Mouse (Mus musculus) skeletal muscle tissue, adult 2 months (tissue): ENCODE results near the gene Ccdc86.
A peak's percentile ranks its signal among the peaks of the same experiment; 100 is the strongest.

ENCODE experiments used
- DNase-seq: peaks from one replicate; pipeline ENCODE4 v3.0.0-alpha.2; 2012; ENCODE audit warnings: low read depth, low spot score

The Ccdc86 gene

GRCm38 (mm10) chr19:10949112-10949511, at the start of gene Ccdc86:
Ccdc86 (minus strand) TSS chr19:10949266.
- peak; percentile 99 for DNase-seq

DNA sequence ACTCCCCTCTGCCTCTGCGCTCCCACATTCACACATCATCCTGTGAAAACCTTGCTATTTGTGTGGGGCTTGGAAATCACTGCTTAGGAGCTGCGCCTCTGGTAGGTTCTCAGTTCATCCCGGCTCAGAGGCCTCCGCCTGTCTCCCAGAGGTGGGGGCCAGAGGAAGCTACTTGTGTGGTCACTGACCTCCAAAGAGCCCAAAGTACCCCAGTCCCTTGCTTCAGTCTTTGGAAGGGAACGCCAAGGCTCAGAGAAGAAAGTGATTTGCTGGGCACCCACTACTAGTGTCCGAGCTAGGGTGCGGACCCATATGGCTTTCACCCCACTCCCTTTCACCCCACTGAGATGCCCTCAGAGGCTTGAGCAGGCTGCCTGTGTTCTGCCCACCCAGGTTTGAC, 44.1 kb upstream of the Ccdc86 start, which contains the start of gene Ms4a15:
Gene Ms4a15 (minus strand): TSS at position 101 of the 400 bp plus-strand sequence.
- no peak for DNase-seq

DNA sequence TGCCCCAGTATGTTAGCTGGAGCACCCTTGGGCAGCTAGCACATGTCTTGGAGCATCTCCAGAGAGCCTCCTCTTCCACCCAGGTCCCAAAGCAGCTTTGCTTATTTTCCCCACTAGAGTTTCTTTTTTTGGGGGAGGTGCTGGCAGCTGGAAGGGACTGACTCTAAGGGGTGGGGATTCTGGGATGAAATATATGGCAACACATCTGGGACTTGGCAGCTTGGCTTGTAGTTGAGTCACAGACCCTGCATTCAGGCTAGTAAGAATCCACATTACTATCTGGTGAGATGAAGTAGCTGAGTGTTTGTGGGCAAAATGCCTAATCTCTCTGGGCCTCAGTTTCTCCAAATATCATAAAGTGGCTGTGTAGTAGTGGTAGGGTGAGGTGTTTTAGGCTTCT, 42.8 kb upstream of the Ccdc86 start:
- DNase-seq, result no peak

GRCm38 (mm10) chr19:10990751-10991150, 41.7 kb upstream of the Ccdc86 start:
- DNase-seq, result no peak

- DNase-seq, result no peak
These were observed 39.5 kb upstream of the Ccdc86 start for GRCm38 (mm10) chr19:10988563-10988962.

- no peak for DNase-seq
These were observed 36.8 kb upstream of the Ccdc86 start for GRCm38 (mm10) chr19:10985889-10986288.

DNA sequence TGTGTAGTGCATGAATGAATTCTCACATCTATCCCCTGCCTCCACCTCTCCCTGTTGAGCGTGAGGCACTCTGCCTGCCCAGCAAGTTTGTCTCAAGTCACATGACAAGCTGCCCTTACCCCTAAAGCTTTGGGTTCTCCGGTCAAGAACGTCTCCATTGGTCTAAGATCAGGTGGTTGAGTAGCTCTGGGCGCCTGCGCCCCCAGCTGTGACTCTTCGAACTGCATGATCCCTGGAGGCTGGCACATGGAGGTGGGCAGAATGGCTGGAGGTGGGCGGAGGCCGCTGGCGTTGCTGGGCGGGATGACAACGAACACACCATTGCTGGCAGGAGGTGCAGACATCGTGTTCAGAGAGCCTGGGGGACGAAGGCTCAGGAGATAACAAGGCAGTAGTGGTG, 35.5 kb upstream of the Ccdc86 start:
- DNase-seq, result no peak

DNA sequence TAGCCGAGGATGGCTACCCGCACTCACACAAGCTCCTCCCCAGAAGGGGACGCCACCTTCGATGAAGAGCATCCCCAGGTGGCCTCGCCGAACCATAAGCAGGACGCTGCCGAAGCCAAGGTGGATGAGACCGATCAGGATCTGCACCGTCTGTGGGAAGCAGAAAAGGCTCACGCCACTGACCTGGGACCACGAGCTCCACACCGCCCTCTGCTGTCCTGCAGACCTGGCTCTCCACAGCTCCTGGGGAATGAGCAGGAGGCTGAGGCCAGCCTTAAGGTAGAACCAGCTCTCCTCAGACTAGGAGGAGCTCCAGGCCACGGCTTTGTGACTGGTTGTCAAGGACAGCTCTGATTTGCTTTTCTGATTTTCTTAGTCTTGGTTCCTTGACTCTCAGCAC, 34.1 kb upstream of the Ccdc86 start:
- no peak for DNase-seq

- DNase-seq, result no peak
These were observed 31.1 kb upstream of the Ccdc86 start for GRCm38 (mm10) chr19:10980210-10980609.

DNA sequence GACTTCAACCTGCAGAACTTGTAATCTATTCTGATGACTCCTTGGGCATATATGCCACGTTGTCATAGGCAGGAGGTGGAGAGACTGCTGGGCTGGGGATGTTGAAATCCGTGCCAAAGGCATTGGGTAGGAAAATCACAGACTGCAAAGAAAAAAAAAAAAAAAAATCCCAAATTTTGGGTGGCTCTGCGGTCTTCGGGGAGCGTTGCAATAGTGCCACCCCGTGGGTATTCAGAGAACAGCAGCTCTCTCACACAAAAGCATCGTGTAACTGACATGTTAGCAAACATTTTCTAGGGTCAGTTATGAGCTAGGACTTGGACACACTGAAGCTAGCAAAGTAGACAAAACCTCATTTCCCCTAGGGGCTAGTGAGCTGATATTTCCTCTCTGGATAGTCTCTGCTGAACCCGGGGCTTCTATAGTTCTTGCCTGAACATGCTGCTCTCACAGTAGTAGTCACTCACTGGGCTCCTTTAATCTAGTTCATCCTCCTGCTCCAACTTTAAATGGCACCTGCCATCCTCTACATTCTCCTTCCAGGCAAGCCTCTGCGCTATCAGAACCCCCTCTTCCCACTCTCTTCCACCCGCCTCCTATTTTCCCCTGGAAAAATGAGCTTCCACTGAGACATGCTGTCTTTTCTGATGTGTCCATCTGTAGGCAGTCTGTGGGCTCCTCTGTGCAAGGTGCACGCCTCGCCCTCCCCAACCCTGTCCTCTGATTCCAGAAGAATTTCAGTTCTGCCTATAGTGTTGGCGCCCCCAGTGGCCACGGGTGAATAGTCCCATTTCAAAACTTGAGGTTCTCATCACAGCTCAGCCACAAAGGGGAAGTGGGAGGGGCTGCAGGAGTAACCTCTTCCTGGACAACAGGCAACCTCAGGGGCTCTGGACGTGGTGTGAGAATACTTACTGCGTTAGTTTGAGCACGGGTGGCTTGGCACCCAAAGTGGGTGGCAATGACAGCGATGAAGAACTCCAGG, 30.4 kb upstream of the Ccdc86 start:
- DNase-seq, result peak; percentile 44

DNA sequence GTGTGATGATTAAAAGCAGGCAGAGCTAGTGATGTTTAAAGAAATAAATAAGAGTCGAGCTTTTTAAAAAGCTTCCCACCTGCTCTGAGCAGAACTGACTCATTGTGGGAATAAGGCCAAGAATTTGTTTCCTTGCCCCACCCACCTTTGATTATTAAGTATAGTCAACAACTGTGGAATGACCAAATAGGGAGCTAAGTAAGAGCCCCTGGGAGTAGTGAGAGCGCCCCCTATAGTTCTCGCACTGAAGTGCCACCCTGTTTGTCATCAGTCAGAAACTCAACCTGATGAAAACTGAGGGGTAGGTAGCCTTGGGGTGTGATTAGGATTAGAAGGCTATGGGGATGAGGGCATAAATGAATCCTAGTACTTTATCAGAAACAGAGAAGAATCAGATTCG, 27.3 kb upstream of the Ccdc86 start:
- no peak for DNase-seq

DNA sequence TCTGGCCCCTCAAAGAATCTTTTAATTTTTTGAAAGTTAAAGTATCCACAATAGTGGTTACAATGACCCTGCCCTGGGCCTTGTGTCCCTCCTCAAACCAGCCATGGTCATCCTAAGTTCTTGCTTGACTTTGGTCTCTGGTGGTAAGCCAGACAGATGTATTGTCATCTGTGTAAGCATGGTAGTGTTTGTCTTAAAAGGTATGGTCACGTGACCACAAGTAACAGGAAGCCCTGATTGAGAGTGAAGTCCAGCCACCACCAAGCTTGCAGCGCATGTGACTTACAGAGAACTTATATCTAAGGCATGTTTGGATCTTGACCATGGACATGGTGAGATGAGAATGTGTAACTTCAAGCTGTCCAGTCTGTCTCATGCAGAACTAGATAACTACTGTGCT, 26.1 kb upstream of the Ccdc86 start:
- no peak for DNase-seq

DNA sequence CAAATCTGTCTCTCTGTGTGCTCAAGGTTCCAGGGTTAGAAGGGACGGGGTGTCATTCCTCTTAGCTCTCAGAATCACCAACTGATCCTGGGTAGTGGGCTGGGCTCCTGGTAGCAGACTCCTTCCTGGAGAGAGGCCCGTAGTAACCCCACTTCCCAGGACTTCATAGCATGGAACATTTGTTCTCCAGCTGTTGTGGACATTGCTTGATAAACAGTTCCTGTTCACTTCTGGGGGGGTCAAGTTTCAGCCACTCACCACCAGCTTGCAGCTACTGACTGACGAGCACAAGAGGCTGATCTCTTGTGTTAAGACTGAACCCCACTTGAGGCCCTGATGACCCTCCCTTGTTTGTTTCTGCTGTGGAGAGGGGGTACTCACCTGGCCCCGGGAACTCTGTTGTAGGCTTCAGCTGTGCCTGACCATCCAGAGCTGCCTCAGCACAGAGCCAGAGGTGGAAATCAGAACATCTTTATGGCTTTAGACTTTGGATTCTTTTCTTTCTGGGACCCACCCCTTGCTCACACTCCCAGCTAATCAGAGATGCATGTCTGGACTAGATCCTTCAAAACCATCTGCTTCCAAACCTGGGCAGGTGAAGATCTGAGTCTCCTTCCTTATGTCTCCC, 25.3 kb upstream of the Ccdc86 start, which contains the start of gene Ms4a10:
Gene Ms4a10 (minus strand): TSS at position 433 of the 628 bp plus-strand sequence.
- DNase-seq, result no peak

GRCm38 (mm10) chr19:10973187-10973586, 24.1 kb upstream of the Ccdc86 start:
- DNase-seq, result no peak

DNA sequence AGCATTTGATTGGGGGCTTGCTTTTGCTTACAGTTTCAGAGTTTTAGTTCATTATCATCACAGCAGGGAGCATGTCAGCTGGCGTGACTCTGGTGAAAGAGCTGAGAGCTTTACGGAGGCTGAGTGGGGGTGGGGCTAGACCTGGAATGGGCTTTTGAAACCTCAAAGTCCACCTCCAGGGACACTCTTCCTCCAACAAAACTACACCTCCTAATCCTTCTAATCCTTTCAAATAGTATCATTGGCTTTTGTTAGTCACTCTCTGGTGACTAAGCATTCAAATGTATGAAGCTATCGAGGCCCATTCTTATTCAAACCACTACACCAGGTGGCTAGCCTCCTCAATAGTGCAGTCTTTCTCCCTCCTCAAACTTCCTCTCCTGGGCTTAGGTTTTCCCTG, 23.6 kb upstream of the Ccdc86 start:
- DNase-seq, result no peak

GRCm38 (mm10) chr19:10970457-10970856, 21.4 kb upstream of the Ccdc86 start:
- DNase-seq, result no peak

DNA sequence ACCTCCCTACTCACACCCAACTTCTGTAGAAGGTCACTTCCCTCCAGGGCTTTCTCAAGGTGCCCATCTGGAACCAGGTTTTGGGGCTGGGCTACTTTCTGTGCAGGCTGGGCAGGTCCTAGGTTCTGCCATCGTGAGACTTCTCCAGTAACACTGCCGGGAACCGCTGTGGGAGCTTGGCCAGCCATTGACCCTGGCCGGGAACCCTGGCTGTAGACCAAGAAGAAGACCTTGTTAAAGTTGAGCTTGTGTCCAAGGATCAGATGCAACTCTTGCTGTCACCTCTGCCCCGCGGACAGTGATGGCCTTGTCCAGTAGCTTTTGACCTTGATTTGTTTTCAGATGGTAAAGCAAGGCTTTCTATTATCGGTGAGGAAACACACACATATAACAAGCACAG, 19.5 kb upstream of the Ccdc86 start:
- DNase-seq, result no peak

GRCm38 (mm10) chr19:10965721-10966120, 16.7 kb upstream of the Ccdc86 start:
- no peak for DNase-seq

- no peak for DNase-seq
These were observed 10.9 kb upstream of the Ccdc86 start for GRCm38 (mm10) chr19:10959978-10960346.

- DNase-seq, result peak; percentile 82
These were observed 10.3 kb upstream of the Ccdc86 start for GRCm38 (mm10) chr19:10959085-10959977.

GRCm38 (mm10) chr19:10952021-10952939, 3.2 kb upstream of the Ccdc86 start:
- peak; percentile 94 for DNase-seq
